Mouse (Mus musculus): Measurements from ENCODE around the gene Tktl2.

Tktl2 gene

DNA sequence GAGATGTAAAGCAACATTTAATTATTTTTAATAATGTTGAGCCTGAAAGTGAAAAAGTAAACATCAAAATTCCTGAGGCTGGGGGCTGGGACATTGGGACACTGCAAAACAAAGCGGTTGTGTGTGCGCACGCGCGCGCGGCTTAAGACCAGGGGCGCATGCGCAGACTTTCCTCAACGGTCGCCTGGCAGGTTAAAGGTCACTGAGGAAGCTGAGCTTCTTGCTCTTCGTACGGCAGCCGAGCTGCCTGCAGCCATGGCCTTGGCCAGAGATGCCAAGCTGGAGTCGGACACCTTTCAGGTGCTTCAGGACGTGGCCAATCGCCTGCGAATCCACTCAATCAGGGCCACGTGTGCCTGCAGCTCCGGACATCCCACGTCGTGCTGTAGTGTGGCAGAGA, at the start of gene Tktl2:
Tktl2 (plus strand) TSS at position 220 of the 400 bp plus-strand sequence.
- in situ Hi-C loops (cut with MboI, MseI): no loop called here

DNA sequence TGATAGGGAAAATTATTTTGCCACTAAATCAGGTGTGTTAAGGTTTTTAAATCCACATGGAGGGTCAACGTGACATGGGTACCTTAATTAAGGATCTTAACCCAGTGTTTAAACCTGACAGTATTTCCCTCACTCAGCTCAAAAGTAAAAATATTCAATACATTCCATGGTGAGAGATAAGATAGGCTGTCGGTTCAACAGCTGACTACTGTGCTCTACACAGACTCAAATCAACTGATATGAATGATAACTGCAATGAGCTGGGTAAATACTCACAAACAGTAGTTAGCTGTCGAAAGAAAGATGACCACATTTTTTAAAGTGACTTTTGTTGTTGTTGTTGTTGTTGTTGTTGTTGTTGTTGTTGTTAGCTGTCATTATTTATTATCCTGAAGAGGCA, 41.7 kb upstream of the Tktl2 start:
- in situ Hi-C loops (cut with MboI, MseI): no loop called here

- in situ Hi-C loops (cut with MboI, MseI): loop anchor here (25.0 kb wide), 2 partner anchors 410 to 1740 kb away; partner anchors contain the start of gene Msmo1 (in 1 of the 2)
These were observed 34.7 kb upstream of the Tktl2 start for GRCm38 (mm10) chr8:66476880-66477279.

- in situ Hi-C loops (cut with MboI, MseI): loop anchor here (5.0 to 25.0 kb wide), 4 partner anchors 376 to 1749 kb away; partner anchors contain the start of genes Msmo1 (in 1 of the 2) and Naf1 (in 1 of the 2)
These were observed 25.3 kb upstream of the Tktl2 start, which contains the start of gene Tma16 for GRCm38 (mm10) chr8:66486084-66486763. Tma16 (minus strand) TSS chr8:66486530.

GRCm38 (mm10) chr8:66488556-66488955, 23.0 kb upstream of the Tktl2 start:
- in situ Hi-C loops (cut with MboI, MseI): loop anchor here (5.0 to 25.0 kb wide), 4 partner anchors 374 to 1751 kb away; partner anchors contain the start of genes Msmo1 (in 1 of the 2) and Naf1 (in 1 of the 2)

- in situ Hi-C loops (cut with MboI, MseI): loop anchor here (5.0 to 25.0 kb wide), 4 partner anchors 397 to 1753 kb away; partner anchors contain the start of genes Msmo1 (in 1 of the 2) and Tmem192 (in 1 of the 2)
These were observed 20.9 kb upstream of the Tktl2 start for GRCm38 (mm10) chr8:66490624-66491023.

DNA sequence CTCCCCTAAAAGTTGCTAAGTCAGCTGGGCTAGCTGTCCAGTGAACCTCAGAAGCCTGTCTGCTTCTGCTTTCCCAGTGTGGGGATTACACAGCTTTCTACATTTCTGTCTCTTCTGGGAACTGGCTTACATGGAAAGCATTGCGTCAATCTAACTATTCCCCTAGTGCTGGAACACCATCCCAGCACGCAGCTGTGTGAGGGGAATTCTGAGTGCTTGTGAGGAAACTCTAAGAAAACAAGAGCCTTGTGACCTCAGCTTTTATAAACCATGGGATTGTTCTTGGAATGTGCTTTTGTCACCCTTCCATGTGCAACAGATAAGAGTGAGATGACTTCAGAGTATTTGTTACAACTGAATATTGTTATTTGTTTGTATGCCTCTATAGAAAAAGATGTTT, 17.1 kb upstream of the Tktl2 start:
- in situ Hi-C loops (cut with MboI, MseI): loop anchor here (5.0 to 25.0 kb wide), 4 partner anchors 393 to 1757 kb away; partner anchors contain the start of genes Msmo1 (in 1 of the 2) and Tmem192 (in 1 of the 2)

DNA sequence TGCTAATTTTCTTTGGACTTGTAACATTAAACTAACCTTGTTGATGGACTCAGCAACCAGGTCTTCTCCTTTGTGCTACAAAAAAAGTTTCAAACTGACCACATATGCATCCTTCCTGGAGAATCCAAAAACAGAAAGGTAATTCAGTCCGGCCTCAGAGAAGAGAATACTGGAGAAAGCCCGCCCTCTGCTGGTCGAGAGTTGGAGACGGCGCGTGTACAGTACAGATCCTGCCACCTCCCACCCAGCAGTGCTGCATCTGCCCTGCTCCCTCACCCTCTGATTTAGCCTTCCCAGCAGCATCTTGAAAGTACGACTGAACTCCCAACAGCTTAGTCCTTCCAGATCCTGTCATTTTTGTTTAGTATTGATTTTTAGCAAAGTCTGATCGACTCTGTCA, 15.8 kb upstream of the Tktl2 start:
- in situ Hi-C loops (cut with MboI, MseI): loop anchor here (5.0 to 25.0 kb wide), 5 partner anchors 48 to 1758 kb away; partner anchors contain the start of gene Msmo1 (in 1 of the 2)

DNA sequence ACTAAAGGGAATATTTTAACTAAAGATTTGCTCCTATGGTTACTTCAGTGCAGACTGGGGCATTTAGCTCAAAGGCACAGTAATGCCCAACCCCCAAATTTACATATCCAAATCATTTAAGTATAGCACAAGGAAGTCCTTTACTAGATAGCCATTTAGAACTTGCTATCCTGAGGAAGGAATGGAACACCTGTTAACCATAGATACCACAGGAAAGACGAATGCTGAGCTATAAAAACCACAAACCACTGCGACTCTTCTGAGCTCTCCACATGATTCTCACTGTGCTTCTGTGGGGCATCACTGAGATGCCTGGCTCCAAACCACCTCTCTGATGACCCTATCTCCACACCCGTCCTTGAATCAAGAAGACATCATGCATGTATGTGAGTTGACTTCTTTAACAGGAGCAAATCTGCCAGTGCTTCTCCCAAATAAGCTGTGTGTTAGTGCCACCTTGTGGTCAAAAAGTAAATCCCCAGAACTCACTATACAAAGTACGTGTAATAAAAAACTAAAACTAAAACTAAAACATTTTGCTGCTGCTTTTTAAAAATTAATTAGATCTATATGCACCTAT, 14.5 kb upstream of the Tktl2 start:
- in situ Hi-C loops (cut with MboI, MseI): loop anchor here (5.0 to 25.0 kb wide), 5 partner anchors 50 to 1760 kb away; partner anchors contain the start of gene Msmo1 (in 1 of the 2)

DNA sequence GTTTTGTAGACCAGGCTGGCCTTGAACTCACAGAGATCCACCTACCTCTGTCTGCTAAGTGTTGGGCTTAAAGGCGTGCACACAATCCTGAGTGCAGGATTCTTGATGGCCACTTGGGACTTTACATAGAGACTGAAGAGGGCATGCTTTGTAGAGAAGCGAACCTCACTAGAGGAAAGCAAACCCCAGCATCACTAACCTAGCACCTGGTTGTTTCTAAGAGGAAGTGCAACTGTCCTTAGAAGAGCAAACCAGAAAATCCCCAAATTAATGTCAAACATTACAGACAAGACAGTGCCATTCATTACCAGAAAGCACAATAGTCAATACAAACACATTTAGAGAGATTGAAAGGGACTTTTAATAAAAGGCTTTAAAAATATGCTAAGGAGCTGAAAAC, 8.2 kb upstream of the Tktl2 start:
- in situ Hi-C loops (cut with MboI, MseI): loop anchor here in 1 of 2 experiments (5.0 kb wide), 1 partner anchor 899 kb away; no protein-coding TSS in a partner anchor

DNA sequence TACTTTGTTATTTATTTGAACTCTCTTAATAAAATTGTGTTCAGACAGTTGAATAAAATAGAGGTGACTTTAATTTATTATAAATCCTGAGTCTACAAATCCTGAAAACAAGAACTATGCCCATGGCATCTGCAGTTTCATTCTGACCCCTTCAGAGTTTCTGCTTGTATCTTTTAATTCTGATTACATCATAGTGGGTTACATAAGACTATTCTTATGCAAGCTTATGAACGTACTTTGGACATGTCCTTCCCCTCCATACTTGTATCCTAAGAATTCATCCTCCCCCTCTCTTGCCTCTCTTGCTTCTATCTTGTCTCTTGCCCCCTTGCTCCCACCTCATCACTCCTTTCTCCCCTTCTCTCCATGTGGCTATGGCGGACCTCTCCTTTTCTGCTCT, 7.6 kb downstream of the Tktl2 start:
- in situ Hi-C loops (cut with MboI, MseI): no loop called here

- in situ Hi-C loops (cut with MboI, MseI): no loop called here
These were observed 9.0 kb downstream of the Tktl2 start for GRCm38 (mm10) chr8:66520576-66520975.

DNA sequence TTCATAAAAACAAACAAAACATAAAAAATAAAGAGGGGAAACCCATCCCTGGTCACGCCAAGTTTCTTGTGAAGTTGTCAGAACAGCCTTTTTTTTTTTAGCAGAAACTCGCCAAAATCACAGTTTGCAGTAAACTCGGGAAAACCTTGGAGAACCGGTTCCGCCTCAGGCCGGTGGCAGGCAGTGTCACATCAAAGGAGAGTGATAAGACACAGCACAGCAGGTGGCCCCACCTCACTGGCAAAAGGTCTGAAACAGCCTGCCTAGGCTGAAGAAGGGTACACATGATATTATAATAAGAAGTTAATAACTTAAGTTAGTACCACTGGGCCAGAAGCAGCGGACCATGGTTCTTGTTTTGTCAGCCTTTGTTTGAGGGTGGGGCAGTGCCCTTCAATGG, 38.5 kb downstream of the Tktl2 start:
- in situ Hi-C loops (cut with MboI, MseI): loop anchor here in 1 of 2 experiments (25.0 kb wide), 1 partner anchor 1087 kb away; no protein-coding TSS in a partner anchor

Data from T-helper 17 cell (primary cell).